Mouse (Mus musculus): ENCODE data around the gene Adgre1. TPM values are rescaled to one million over a fixed set of nuclear protein-coding genes. Genes with fewer than 3 reads are reported as not detected.

Gene Adgre1
- polyA plus RNA-seq, 1 experiment from 2014 or later = 2.3 TPM

- H3K9ac ChIP-seq (ENCODE audit: low read length) = no peak overlapping the region
- H3K9me3 ChIP-seq (ENCODE audit: control insufficient read depth, low read length) = no peaks in the 10 kb centered on the region
- no peaks in the 10 kb centered on the region for H3K36me3 ChIP-seq (ENCODE audit: control insufficient read depth, insufficient read depth, low read length)
- no peak for DNase-seq (ENCODE audit: low spot score)
- no peaks in the 10 kb centered on the region for H3K27me3 ChIP-seq (ENCODE audit: control insufficient read depth, insufficient read depth, low read length)
- H3K4me1 ChIP-seq (replicated peaks; ENCODE audit: control insufficient read depth, insufficient read depth, low read length) = no peaks in the 10 kb centered on the region
- 94% methylated on average over 9 of the region's 9 CpGs for WGBS
- H3K27ac ChIP-seq (ENCODE audit: low read depth, low read length) = no peak overlapping the region
- H3K4me3 ChIP-seq (ENCODE audit: low read depth, low read length) = no peak overlapping the region
- H3K4me2 ChIP-seq (ENCODE audit: low read depth, low read length, severe bottlenecking) = no peak overlapping the region
- ATAC-seq (replicated peaks; ENCODE audit: low FRiP score) = no peak
Measured at GRCm38 (mm10) chr17:57351107-57351506, 7.4 kb upstream of the Adgre1 start.

- H3K36me3 ChIP-seq (ENCODE audit: control insufficient read depth, insufficient read depth, low read length) = no peaks in the 10 kb centered on the region
- H3K27ac ChIP-seq (ENCODE audit: low read depth, low read length) = no peak overlapping the region
- no peak for ATAC-seq (replicated peaks; ENCODE audit: low FRiP score)
- H3K4me3 ChIP-seq (ENCODE audit: low read depth, low read length) = no peak overlapping the region
- H3K4me2 ChIP-seq (ENCODE audit: low read depth, low read length, severe bottlenecking) = no peak overlapping the region
- no peak for DNase-seq (ENCODE audit: low spot score)
- H3K9me3 ChIP-seq (ENCODE audit: control insufficient read depth, low read length) = no peaks in the 10 kb centered on the region
- no peak overlapping the region for H3K9ac ChIP-seq (ENCODE audit: low read length)
- no peaks in the 10 kb centered on the region for H3K4me1 ChIP-seq (replicated peaks; ENCODE audit: control insufficient read depth, insufficient read depth, low read length)
- no peaks in the 10 kb centered on the region for H3K27me3 ChIP-seq (ENCODE audit: control insufficient read depth, insufficient read depth, low read length)
- WGBS = 88% methylated on average over 11 of the region's 11 CpGs
Measured at GRCm38 (mm10) chr17:57359485-57360241, 1.2 kb downstream of the Adgre1 start.

Other genes starting within 250 kb of the Adgre1 start
- gene Cd70, start 208.9 kb upstream of the Adgre1 start, polyA plus RNA-seq (2014; fragmentation: Nextera tagmentation; extraction: Ambion mirVana) = not detected in 2 replicates
- gene Tnfsf14, start 164.5 kb upstream of the Adgre1 start, polyA plus RNA-seq (2014; fragmentation: Nextera tagmentation; extraction: Ambion mirVana) = 0.13 and 0.19 TPM in 2 replicates
- not detected in 2 replicates for gene C3, start 130.6 kb upstream of the Adgre1 start, polyA plus RNA-seq (2014; fragmentation: Nextera tagmentation; extraction: Ambion mirVana)
- 22.3 and 22.8 TPM in 2 replicates for gene Gpr108, start 110.2 kb upstream of the Adgre1 start, polyA plus RNA-seq (2014; fragmentation: Nextera tagmentation; extraction: Ambion mirVana)
- gene Trip10, start 109.2 kb upstream of the Adgre1 start, polyA plus RNA-seq (2014; fragmentation: Nextera tagmentation; extraction: Ambion mirVana) = 31.1 and 32.5 TPM in 2 replicates
- 1.4 TPM in 2 replicates for gene Vav1, start 79.6 kb upstream of the Adgre1 start, polyA plus RNA-seq (2014; fragmentation: Nextera tagmentation; extraction: Ambion mirVana)
- not detected in 2 replicates for gene Vmn2r120, start 186.8 kb downstream of the Adgre1 start, polyA plus RNA-seq (2014; fragmentation: Nextera tagmentation; extraction: Ambion mirVana)